Mouse (Mus musculus) liver, embryonic 16.5 days (tissue): ENCODE results near the gene Fam210b. TPM values are rescaled to one million over a fixed set of nuclear protein-coding genes. Genes with fewer than 3 reads are reported as not detected.
A peak's percentile ranks its signal among the peaks of the same experiment; 100 is the strongest.

Experiments
- ATAC-seq: fragments of 200-750 bp; cut with Nextera tagmentation; 2 replicates; pipeline ENCODE4 v1.8.0; 2017; ENCODE audit warnings: low read depth, mild to moderate bottlenecking, moderate number of reproducible peaks, moderate library complexity
- H3K27ac ChIP-seq: fragments of 300-500 bp; sonication (generic); 2 replicates; pipeline ENCODE4 v1.5.1; 2014; ENCODE audit warnings: mild to moderate bottlenecking, low read length
- H3K27me3 ChIP-seq: fragments of 300-500 bp; sonication (generic); 2 replicates; pipeline ENCODE4 v1.6.1; 2014; ENCODE audit warnings: low read depth, low read length, mixed read lengths; ENCODE audit not compliant: control insufficient read depth, insufficient read depth
- H3K36me3 ChIP-seq: fragments of 300-500 bp; sonication (generic); 2 replicates; pipeline ENCODE4 v1.6.1; 2014; ENCODE audit warnings: mild to moderate bottlenecking; ENCODE audit not compliant: control insufficient read depth, insufficient read depth
- H3K4me1 ChIP-seq: fragments of 300-500 bp; sonication (generic); 2 replicates; pipeline ENCODE4 v1.6.1; 2014; ENCODE audit warnings: low read depth, low read length, mixed read lengths; ENCODE audit not compliant: control insufficient read depth
- H3K4me2 ChIP-seq: fragments of 300-500 bp; sonication (generic); 2 replicates; pipeline ENCODE4 v1.6.1; 2014; ENCODE audit warnings: low read depth, low read length, mixed read lengths
- H3K4me3 ChIP-seq: fragments of 300-500 bp; sonication (generic); 2 replicates; pipeline ENCODE4 v1.5.1; 2014; ENCODE audit warnings: low read depth, mild to moderate bottlenecking, low read length
- H3K9ac ChIP-seq: fragments of 300-500 bp; sonication (generic); 2 replicates; pipeline ENCODE4 v1.6.1; 2014; ENCODE audit warnings: low read depth, low read length
- H3K9me3 ChIP-seq: fragments of 300-500 bp; sonication (generic); replicated peaks from 2 replicates; pipeline ENCODE4 v1.6.1; 2016; ENCODE audit warnings: low read length; ENCODE audit not compliant: control insufficient read depth
- WGBS: fragments of 180-500 bp; shearing (Covaris S2); extraction: QIAGEN DNeasy Blood & Tissue Kit; methylation state at CpG from one replicate; pipeline ENCODE4 v1.1.7; 2014; ENCODE audit not compliant: insufficient replicate concordance; 5-methylcytosine and 5-hydroxymethylcytosine counted together
- polyA plus RNA-seq: library from polyadenylated mRNA; unstranded; fragments of >200 nt; fragmentation: Nextera tagmentation; extraction: Ambion mirVana; gene quantifications from 2 replicates; pipeline ENCODE4 v1.2.1, GENCODE M21; 2015

The Fam210b gene
- polyA plus RNA-seq, 1 experiment from 2014 or later, result 144 TPM

DNA sequence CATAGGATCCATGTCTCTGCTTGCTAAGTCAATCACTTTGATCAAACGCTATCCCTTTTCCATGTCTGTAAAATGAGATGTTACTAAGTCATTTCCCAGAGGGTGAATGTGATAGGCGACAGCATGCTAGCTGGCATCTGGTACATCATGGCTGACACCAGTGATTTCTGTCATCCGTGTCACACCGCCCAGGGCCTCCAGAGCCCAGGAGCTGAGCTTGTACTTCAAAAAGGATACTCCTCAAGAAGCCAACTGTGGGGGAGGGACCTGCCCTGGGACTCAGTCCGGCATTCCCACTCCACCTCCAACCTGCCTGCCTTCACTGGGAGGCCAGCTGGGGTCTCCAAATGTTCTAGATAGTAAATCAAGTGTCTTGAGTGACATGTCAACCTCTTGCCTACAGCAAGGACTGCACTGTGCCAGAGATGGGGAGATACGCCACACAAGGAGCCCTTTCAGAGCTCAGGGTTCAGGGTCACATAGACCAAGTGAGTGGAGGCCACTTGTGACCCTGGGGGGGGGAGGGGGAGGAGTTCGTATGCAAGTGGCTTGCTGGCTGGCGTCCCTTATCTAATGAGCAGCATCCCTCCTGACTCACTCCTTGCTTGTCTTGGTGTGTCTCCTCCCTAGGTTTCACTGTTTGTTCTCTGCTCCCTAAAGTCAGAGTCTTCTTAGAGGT, 1.7 kb downstream of the Fam210b start:
- H3K9ac ChIP-seq, result peak overlapping the region; percentile 99
- H3K36me3 ChIP-seq, result peaks cover 24% of the 10 kb centered on the region
- H3K4me1 ChIP-seq, result peaks cover 53% of the 10 kb centered on the region
- no peaks in the 10 kb centered on the region for H3K9me3 ChIP-seq
- 42% methylated on average over 8 of the region's 8 CpGs for WGBS
- peak overlapping the region; percentile 98 for H3K4me3 ChIP-seq
- no peaks in the 10 kb centered on the region for H3K27me3 ChIP-seq
- peak overlapping the region; percentile 76 for H3K4me2 ChIP-seq
- peak; percentile 65 for ATAC-seq
- peak overlapping the region; percentile 98 for H3K27ac ChIP-seq

DNA sequence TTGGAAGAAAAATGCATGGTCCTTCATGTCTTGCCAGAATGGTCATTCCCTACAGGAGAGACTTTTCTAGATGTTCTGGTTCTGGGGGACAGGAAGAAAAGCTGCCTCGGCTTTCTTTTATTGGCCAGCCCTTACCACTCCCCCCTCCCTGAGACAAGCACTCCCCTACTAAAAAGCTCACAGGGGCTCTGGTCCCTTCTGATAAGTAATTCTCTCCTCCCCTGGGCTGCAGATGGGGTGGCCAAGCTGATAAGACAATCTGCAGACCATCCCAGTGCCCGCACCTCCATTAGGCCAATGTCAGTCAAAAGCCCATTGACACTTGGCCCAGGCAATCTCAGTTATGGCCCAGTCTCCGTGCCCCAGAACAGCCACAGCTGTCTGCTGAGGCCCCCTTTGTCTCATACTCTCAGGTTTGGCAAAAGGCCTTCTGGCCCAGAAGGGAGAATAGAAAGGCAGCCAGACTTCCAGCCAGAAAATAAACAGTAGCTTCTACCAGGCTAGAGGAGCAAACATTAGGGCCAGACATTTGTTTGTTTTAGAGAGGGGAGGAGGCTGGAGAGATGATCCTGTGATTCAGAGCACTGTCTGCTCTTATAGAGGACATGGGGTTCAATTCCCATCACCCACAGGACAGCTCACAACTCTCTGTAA, 3.1 kb downstream of the Fam210b start:
- peak overlapping the region; percentile 99 for H3K9ac ChIP-seq
- H3K4me3 ChIP-seq, result peak overlapping the region; percentile 98
- H3K27me3 ChIP-seq, result no peaks in the 10 kb centered on the region
- peaks cover 53% of the 10 kb centered on the region for H3K4me1 ChIP-seq
- WGBS, result 9% methylated on average over 3 of the region's 3 CpGs
- no peaks in the 10 kb centered on the region for H3K9me3 ChIP-seq
- ATAC-seq, result peak; percentile 73
- peaks cover 38% of the 10 kb centered on the region for H3K36me3 ChIP-seq
- peak overlapping the region; percentile 98 for H3K27ac ChIP-seq
- peak overlapping the region; percentile 76 for H3K4me2 ChIP-seq

DNA sequence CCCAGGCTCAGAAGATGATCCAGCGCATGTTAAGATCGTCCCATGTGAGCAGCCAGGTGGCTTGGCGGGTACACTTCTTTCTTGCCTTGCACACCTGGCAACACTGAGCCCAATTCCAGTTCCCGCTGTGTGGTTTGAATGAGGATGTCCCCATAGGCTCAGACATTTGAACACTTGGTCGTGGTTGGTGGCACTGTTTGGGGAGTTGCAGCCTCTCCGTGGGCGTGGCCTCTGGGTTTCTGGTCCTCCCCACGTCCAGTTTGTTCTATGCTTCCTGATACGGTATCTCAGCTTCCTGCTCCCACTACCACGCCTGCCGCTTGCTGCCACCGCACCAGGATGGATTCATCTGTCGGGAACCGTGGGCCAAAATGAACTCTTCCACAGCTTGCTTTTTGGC, 4.4 kb downstream of the Fam210b start:
- H3K4me3 ChIP-seq, result peak overlapping the region; percentile 98
- peak overlapping the region; percentile 98 for H3K27ac ChIP-seq
- peaks cover 48% of the 10 kb centered on the region for H3K4me1 ChIP-seq
- WGBS, result 59% methylated on average over 14 of the region's 14 CpGs
- H3K36me3 ChIP-seq, result peaks cover 51% of the 10 kb centered on the region
- H3K9me3 ChIP-seq, result no peaks in the 10 kb centered on the region
- ATAC-seq, result no peak
- H3K9ac ChIP-seq, result peak overlapping the region; percentile 35; the same call in 1 of the 2 replicates
- no peaks in the 10 kb centered on the region for H3K27me3 ChIP-seq
- H3K4me2 ChIP-seq, result peak overlapping the region; percentile 76

DNA sequence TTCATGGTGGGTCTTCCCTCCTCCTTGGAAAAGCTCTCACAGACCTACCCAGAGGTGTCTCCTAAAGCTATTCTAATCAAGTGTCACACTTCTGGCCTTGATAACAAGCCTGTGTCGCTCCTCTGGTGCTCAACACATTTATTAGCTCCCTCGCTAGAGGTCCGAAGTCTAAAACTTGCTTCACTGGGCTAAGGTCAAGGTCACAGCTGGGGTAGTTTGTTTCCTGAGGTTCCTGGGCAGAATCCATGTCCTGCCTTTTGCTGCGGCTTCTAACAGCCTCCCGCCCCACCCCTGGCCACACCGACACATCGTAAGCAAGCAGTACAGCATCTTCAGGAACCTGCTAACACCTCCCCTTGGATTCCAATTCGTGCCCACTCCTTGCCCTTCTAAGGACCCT, 5.4 kb downstream of the Fam210b start:
- WGBS, result 65% methylated on average over 8 of the region's 8 CpGs
- Histone ChIP-seq H3K4me3 (peak overlapping the region; percentile 98), H3K27me3 (no peaks in the 10 kb centered on the region), H3K4me1 (peaks cover 45% of the 10 kb centered on the region), H3K4me2 (peak overlapping the region; percentile 76), H3K9me3 (no peaks in the 10 kb centered on the region), H3K9ac (peak overlapping the region; percentile 26; the same call in 1 of the 2 replicates), H3K27ac (peak overlapping the region; percentile 98), H3K36me3 (peaks cover 61% of the 10 kb centered on the region)
- no peak for ATAC-seq

DNA sequence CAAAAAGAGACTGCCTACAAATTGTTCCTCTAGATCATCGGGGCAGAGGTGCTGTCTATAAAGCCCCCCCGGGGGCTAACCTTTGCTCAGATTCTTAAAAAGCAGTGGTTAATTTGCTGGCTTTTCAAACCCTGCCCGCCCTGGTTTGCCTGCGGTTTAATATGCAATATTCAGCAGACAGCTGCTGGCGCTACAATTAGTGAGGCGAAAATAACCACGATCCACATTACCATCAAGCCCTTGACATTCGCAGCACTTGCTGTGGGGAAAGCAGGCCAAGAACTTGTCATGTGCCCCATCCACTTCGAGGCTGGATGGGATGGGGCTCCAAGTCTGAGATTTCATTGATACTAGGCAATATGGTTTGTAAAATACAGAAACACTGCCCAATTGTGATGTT, 7.9 kb downstream of the Fam210b start:
- no peak overlapping the region for H3K4me2 ChIP-seq
- no peak overlapping the region for H3K9ac ChIP-seq
- no peaks in the 10 kb centered on the region for H3K9me3 ChIP-seq
- WGBS, result 90% methylated on average over 9 of the region's 9 CpGs
- peaks cover 86% of the 10 kb centered on the region for H3K36me3 ChIP-seq
- no peaks in the 10 kb centered on the region for H3K27me3 ChIP-seq
- no peak overlapping the region for H3K4me3 ChIP-seq
- no peak for ATAC-seq
- H3K27ac ChIP-seq, result no peak overlapping the region
- H3K4me1 ChIP-seq, result peaks cover 35% of the 10 kb centered on the region

DNA sequence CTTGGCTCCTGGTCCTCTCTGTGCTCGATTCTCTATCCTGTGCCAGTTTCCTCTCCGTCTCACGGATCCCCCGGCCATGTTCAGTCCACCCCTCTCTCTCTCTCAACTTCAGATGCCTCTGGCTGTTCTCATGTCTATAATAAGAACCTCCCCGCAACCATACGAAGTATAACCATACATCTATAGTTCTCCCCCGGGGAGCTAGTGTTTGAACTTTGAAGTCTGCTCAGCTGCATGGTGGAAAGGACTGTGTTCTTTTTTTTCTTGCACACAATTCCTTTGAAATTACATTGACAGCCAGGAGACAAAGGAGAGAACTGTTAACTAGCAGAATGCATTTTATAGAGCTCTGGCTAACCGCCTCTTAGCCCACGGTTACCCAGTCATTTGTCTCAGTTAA, 9.4 kb downstream of the Fam210b start:
- WGBS, result 90% methylated on average over 9 of the region's 9 CpGs
- no peak overlapping the region for H3K9ac ChIP-seq
- no peaks in the 10 kb centered on the region for H3K9me3 ChIP-seq
- no peak overlapping the region for H3K27ac ChIP-seq
- H3K36me3 ChIP-seq, result peaks cover 94% of the 10 kb centered on the region
- no peak for ATAC-seq
- peaks cover 20% of the 10 kb centered on the region for H3K4me1 ChIP-seq
- H3K4me3 ChIP-seq, result no peak overlapping the region
- no peak overlapping the region for H3K4me2 ChIP-seq
- no peaks in the 10 kb centered on the region for H3K27me3 ChIP-seq

DNA sequence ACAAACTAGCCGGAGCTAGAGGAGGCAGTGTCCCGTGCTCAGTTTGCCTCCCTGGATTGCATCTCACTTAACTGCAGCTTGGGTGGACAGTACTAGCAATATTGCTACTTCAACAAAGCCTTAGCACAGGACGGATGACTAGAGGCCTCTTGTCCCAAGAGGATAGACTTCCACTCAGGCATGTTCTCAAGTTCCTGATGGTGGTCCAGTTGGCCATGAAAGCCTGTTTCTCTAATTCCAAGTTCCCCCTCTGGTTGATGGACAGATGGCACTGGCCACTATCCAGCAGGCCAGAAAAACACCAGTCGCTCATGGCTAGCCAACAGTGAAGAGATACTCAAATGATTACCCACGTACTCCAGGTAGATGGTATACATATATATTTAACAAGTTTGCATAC, 10.5 kb downstream of the Fam210b start:
- Histone ChIP-seq H3K4me3 (no peak overlapping the region), H3K9me3 (no peaks in the 10 kb centered on the region), H3K27ac (no peak overlapping the region; the same call in 1 of the 2 replicates), H3K4me2 (no peak overlapping the region), H3K36me3 (peaks cover 93% of the 10 kb centered on the region), H3K4me1 (peaks cover 9% of the 10 kb centered on the region), H3K27me3 (no peaks in the 10 kb centered on the region), H3K9ac (no peak overlapping the region)
- no peak for ATAC-seq
- 92% methylated on average over 5 of the region's 5 CpGs for WGBS

DNA sequence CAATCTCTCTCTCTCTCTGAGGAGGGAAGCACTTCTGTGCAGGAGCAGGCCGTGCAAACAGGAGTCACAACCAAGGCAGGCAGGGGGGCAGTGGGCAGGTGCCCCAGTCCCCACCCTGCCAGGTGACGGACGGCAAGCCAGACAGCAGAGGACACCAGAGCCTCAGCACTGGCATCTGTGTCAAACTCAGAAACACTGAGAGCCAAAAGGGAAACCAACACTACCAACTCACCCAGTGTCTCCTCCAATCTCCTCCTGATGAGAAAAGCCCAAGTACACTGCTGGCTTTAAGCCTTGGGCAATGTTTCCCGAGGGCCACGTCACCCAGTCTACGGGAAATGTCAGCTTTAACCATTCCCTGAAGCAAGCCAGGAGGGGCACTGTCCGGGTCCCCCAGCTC, 17.8 kb downstream of the Fam210b start:
- Histone ChIP-seq H3K9me3 (no peaks in the 10 kb centered on the region), H3K36me3 (peaks cover 99% of the 10 kb centered on the region), H3K4me2 (no peak overlapping the region), H3K4me1 (peaks cover 24% of the 10 kb centered on the region), H3K27ac (no peak overlapping the region), H3K27me3 (no peaks in the 10 kb centered on the region), H3K9ac (no peak overlapping the region), H3K4me3 (no peak overlapping the region)
- no peak for ATAC-seq
- WGBS, result 89% methylated on average over 7 of the region's 7 CpGs
